Mouse (Mus musculus): Measurements from ENCODE around the gene Rbm6.

DNA sequence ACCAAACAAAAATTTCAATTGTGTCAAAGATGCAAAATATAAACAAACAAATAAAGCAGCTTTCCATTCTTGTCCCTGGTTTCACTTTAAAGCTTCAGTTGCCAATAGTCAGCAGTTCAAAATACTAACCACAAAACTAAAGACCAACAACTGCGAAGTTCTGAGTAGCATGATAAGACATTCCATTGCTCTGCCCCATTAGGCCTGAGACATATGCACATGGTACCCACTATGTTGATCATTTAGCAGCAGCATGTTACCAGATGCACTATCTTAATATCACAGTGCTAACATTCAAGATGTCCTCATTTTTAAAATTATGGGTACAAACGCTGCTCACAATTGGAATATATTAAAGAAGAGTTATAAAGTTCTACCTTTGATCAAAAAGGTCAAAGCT, 62.1 kb downstream of the Rbm6 start:
- no peak for TF ChIP-seq CTCF (conservative IDR thresholded peaks at IDR 0.05; ENCODE audit: low read length)
- no peak for TF ChIP-seq POU5F1 (IDR thresholded peaks at IDR 0.05; ENCODE audit: borderline replicate concordance, low read length)

Data from E14TG2a.4 (cell line).